Mouse (Mus musculus): ENCODE data around the gene Bsg.
"Not testable (repeated sequence)": the region's sequence is repeated elsewhere in the genome, so short reads cannot be mapped to it uniquely, and the experiment has no call there.

Bsg gene

DNA sequence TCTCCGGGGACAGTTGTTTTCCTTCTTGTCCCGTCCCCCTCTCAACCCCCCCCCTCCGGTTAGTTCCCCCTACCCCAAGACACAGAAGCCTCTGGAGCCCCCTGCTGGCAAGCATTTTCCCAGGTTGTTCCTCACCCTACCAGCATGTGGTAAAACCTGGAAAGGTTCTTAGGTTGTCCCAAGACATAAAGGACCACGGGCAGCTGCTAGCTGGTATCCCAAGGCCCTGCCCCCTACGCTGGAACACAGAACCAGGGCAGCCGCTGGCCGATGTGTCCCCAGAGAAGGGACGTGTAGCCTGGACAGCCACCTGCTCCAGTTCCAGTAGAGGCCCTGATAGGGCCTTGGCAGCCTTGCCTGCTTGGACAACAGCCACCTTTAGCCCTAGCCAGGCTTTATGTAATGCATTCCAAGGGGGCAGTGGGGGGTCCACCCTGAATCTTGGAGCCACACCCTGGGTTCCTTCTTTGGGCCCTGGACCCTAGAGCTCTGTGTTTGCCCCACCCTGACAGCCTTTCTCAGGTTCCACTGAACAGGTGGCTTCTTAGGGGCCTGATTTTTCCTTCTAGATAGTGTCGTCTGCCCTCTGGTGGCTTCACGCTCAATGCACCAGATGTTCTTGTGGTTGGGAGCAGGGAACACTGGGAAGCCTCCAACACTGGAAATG, 21.2 kb upstream of the Bsg start:
- peak; percentile 65 to 77 for DNase-seq

DNA sequence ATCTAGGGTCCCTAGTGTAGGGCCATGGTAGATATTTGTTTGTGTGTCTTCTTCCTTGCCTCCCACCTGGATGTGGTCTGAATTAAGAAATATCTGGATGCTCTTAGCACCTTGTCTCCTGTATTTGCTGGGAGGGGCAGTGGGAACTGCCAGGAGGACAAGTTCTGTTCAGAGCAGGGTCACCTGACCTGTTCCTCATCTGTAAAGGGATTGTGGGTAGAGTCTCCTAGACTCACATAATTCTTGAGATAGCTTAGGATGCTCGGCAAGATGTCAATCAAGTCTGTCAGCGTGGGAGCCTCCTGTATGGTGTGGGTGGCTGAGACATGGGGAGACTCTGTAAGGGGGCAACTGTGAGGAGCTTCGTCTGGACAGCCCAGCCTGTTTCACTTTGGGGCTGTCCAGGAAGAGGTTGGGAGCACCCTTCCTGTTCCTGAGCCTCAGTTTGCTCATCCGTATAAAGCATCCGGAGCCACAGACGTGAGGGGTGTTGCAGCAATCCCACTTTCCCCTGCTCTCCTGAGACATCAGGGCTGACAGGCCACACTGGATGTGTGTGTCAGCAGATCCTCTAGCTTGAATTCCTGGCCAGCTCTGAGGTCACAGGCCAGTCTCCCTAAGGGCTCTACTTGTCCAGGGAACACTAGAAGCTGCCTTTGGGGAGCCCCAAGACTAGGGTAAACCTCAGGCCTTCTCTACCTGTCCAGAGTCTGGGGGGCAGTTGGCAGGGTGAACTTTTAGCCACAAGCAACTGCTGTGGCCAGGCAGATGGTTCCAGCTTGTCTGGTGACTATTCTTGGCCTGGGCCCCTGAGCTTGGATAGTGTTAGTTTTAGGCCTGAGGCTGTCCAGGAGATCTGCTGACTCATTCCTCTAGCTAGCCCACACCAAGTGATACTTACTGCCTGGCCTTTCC, 20.3 kb upstream of the Bsg start:
- no peak for DNase-seq

GRCm38 (mm10) chr10:79684770-79685600, 19.3 kb upstream of the Bsg start:
- no peak for DNase-seq

GRCm38 (mm10) chr10:79686219-79686618, 18.1 kb upstream of the Bsg start:
- DNase-seq, result no peak

GRCm38 (mm10) chr10:79686691-79687090, 17.6 kb upstream of the Bsg start:
- no peak for DNase-seq

DNA sequence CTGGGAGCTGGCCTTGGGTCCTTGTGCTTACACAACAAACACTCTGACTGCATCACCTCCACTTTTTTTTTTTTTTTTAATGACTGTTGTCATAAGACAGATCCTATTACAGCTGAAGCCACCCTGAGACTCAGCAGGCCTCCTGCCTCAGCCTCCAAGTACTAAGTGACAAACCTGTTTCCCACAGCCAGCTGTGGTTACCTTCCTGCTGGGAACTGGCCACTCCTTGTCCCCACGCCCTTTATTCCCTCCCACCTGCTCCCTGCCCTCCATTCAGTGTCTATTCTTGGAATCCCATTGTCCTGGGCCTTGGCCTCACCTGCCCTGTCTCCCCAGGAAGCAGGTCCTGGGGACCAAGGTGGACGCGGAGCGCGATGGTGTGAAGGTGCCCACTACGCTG, 16.8 kb upstream of the Bsg start:
- no peak for DNase-seq

- DNase-seq, result no peak
These were observed 15.6 kb upstream of the Bsg start, which contains the start of gene Gzmm for GRCm38 (mm10) chr10:79688720-79689119. TSS of gene Gzmm (plus strand) at chr10:79689020.

GRCm38 (mm10) chr10:79689178-79689577, 15.1 kb upstream of the Bsg start:
- DNase-seq, result peak in 1 of 2 experiments; percentile 34

DNA sequence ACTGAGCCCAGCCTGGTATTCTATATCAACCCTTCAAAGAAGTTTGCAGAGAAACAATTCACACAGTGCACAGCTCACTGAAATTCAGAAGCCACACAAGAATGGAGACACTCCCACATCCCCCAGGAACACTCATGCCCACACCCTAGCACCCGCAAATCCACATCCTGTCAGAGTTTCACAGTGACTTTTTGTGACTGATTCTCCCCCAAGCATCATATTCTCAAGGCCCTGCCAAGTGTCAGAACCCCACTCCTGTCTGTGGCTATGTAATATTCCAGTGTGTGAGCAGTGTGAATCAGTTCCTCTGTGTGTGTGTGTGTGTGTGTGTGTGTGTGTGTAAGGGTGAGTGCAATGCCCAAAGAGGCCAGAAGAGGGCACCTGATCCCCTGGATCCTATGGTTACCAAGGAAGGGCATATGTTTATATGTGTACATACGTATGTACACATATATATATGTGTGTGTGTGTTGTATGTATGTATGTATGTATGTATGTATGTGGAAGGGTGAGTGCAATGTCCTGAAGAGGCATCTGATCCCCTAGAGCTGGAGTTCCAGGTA, 12.2 kb upstream of the Bsg start:
- DNase-seq, result peak in 1 of 2 experiments; percentile 65

DNA sequence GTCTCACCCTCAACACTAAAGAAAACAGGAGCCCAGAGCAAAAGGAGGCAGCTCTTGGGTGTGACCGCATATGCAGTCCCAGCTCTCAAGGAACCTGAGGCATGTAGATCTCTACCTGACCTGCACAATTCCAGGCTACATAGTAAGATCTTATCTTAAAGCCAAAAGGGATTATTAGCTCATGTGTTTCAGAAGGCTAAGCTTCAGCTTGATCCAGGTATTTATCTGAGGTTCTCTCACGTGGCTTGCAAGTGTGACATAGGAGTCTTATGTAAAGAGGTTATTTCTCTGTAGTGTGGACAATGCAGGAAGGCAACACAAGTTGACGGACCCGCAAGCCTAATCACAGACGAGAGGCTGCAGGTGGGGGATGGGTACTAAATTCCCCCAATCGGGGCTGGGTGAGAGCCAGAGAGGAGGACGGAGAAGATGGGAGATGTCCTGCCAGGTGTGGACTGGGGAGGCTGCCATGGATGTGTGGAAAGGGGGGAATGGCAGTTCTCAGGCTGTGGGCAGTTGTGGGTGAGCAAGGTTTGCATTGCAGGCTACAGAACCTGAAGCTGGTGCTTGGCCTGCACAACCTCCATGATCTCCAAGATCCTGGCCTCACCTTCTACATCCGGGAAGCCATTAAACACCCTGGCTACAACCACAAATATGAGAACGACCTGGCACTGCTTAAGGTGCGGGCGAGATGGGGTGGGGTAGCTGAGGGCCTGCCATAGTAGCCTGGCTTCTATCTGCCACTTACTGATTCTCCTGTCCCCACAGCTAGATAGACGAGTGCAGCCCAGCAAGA, 10.5 kb upstream of the Bsg start:
- peak; percentile 41 to 67 for DNase-seq

GRCm38 (mm10) chr10:79694379-79694655, 10.0 kb upstream of the Bsg start:
- DNase-seq, result peak; percentile 70 to 71

GRCm38 (mm10) chr10:79695231-79696128, 8.8 kb upstream of the Bsg start:
- peak; percentile 88 to 93 for DNase-seq

GRCm38 (mm10) chr10:79696129-79696651, 8.1 kb upstream of the Bsg start:
- peak in 1 of 2 experiments; percentile 46 for DNase-seq

- peak; percentile 94 for DNase-seq
These were observed 6.4 kb upstream of the Bsg start for GRCm38 (mm10) chr10:79697916-79698315.

- no peak for DNase-seq
These were observed 5.8 kb upstream of the Bsg start for GRCm38 (mm10) chr10:79698459-79698858.

DNA sequence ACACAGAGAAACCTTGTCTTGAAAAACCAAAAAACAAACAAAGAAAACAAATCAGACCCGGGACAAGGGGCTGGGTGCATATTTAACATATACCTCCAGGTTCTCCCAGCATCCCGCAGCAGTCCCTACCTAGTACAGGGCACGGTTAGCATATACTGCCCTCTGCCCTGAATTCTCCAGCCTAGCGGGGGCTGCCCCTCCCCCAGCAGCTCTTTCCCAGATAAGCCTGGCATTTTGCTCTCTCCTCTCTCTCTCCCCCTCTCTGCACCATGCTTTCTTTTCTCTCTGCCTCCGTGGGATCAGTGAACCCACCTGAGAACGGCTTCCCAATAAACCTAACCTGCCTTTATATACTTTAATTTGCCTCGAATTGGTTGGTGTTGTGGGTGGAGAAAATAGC, 3.6 kb upstream of the Bsg start:
- no peak for DNase-seq

DNA sequence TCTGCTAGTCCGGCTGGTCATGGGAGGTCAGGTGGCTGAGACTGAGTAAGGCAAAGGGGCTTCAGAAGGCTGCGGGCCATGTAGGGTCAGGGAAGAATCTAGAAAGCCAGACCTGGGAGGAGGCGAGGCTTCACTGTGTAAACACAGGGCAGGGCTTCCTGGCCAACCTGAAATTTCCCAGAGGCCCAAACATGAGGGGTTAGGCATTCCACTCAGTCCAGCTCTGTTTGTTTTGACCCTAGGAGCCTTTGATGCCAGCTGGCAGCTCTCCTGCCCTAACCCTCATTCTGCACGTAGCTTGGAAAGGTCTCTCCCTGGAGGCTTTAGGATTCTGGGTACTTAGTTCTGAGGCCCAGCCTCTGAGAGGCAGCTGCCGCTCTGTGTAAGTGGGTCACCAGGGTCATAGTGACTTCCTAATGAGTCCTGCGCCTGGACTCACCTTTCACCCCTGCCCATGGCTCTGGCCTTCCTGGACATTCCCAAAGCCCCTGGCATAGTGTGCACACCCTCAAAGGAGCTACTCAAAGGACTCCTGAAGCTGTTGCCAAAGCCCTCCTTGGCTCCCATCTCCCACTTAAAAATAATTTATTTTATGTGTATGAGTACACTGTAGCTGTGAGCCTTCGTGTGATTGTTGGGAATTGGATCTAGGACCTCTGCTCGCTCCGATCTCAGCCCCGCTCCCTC, 2.7 kb upstream of the Bsg start:
- no peak for DNase-seq

- not testable (repeated sequence) for DNase-seq
These were observed 1.3 kb upstream of the Bsg start for GRCm38 (mm10) chr10:79702970-79703369.

DNA sequence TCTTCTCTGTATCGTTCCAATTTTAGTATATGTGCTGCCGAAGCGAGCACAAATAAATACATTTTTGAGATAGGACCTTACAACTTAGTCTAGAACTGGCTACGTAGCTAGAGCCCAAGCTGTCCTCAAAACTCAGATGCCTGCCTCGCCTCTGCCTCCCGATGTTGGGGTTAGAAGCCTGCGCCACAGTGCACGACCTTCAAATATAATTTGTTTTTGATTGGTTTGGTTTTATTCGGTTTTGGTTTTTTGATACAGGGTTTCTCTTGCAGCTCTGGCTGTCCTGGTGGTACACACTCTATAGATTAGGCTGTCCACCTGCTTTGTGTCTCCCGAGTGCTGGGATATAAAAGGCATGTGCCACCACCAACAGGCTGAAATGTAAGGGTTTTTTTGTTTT, 750 bp upstream of the Bsg start:
- DNase-seq, result no peak

DNA sequence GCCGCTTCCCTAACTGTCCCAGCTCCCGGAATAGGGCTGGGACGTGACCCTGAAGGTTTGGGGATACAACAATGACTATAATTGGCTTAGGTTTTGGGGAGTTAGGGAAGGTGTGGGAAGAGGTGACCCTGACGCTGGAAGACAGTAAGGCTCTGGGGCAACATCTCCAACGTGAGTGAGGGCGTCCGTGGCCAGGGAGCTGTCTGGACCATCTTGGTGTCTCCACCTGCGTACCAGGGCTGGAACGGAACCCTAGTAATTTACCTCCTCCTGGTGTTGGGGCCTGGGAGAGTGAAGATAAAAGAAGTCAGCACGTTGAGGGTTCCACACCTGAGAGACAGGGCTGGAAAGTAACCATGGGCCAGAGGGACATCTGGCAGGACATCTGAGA, 674 bp downstream of the Bsg start:
- no peak for DNase-seq
